Mouse (Mus musculus): ENCODE measurements at regions not wholly inside any gene's neighbourhood (a gene's known extent, or its start where the extent isn't known, plus 50 kb on each side); places are given as distances from the start of the nearest gene placed in this dataset.

DNA sequence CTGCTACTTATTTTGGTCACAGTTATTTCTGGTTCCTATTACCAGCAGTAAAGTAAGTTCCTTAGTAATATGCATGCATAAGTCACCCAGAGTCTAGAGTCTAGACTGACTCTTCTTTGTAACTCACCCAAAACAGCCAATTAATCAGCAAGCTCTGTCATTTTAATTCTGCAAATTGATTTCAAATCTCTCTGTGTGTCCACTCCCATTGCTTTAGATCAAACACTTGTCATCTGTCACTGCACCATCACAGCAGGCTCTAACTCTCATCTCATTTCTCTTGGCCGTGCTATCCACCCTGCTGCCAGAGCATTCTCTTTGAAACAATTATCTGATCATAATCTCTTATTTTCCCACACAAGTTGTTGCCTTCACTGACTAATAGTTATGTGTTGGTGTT, 63.9 kb upstream of the Tmem196 start:
- TF ChIP-seq CTCF (IDR thresholded peaks at IDR 0.05; ENCODE audit: low read depth, low read length) (no peak), GATA2 (IDR thresholded peaks at IDR 0.05; ENCODE audit: borderline replicate concordance, low read depth, low read length) (no peak), POLR2AphosphoS5 (IDR thresholded peaks at IDR 0.05; ENCODE audit: insufficient replicate concordance, low read depth, low read length) (no peak)

Measured in G1E (cell line).